Mouse (Mus musculus) ovary, adult 18-20 months (tissue): ENCODE results near the gene Zfp784.

Experiments used
- DNase-seq: peaks from one replicate; pipeline ENCODE4 v3.0.0; 2022; ENCODE audit warnings: low spot score, mixed read lengths

The Zfp784 gene

GRCm38 (mm10) chr7:5057804-5058203, 19.6 kb upstream of the Zfp784 start:
- no peak for DNase-seq

- DNase-seq = no peak
Measured at GRCm38 (mm10) chr7:5057381-5057780, 19.1 kb upstream of the Zfp784 start.

GRCm38 (mm10) chr7:5056651-5057263, 18.5 kb upstream of the Zfp784 start:
- DNase-seq = no peak

GRCm38 (mm10) chr7:5053456-5054179, 15.4 kb upstream of the Zfp784 start:
- DNase-seq = no peak

- DNase-seq = no peak
Measured at GRCm38 (mm10) chr7:5052931-5053343, 14.7 kb upstream of the Zfp784 start.

- DNase-seq = no peak
Measured at GRCm38 (mm10) chr7:5052438-5052837, 14.2 kb upstream of the Zfp784 start.

GRCm38 (mm10) chr7:5051193-5052192, 13.2 kb upstream of the Zfp784 start, which contains the start of gene Zfp580:
Gene Zfp580, plus strand, starts transcription at chr7:5051538.
- DNase-seq = peak; percentile 50

- no peak for DNase-seq
Measured at GRCm38 (mm10) chr7:5047313-5047712, 9.1 kb upstream of the Zfp784 start.

- DNase-seq = no peak
Measured at GRCm38 (mm10) chr7:5046112-5046511, 7.9 kb upstream of the Zfp784 start.

- no peak for DNase-seq
Measured at GRCm38 (mm10) chr7:5044981-5045380, 6.7 kb upstream of the Zfp784 start.

- DNase-seq = no peak
Measured at GRCm38 (mm10) chr7:5038940-5039339, 694 bp upstream of the Zfp784 start.

- DNase-seq = no peak
Measured at GRCm38 (mm10) chr7:5037467-5037866, 779 bp downstream of the Zfp784 start.

GRCm38 (mm10) chr7:5037026-5037425, 1.2 kb downstream of the Zfp784 start:
- DNase-seq = no peak

- no peak for DNase-seq
Measured at GRCm38 (mm10) chr7:5036136-5036535, 2.1 kb downstream of the Zfp784 start.

- no peak for DNase-seq
Measured at GRCm38 (mm10) chr7:5035628-5036027, 2.6 kb downstream of the Zfp784 start.

- DNase-seq = no peak
Measured at GRCm38 (mm10) chr7:5033818-5034217, 4.4 kb downstream of the Zfp784 start, which contains the start of gene 4632433K11Rik. Gene 4632433K11Rik, plus strand, starts transcription at chr7:5034118.

GRCm38 (mm10) chr7:5031496-5031895, 6.8 kb downstream of the Zfp784 start:
- no peak for DNase-seq

GRCm38 (mm10) chr7:5030554-5031275, 7.5 kb downstream of the Zfp784 start:
- no peak for DNase-seq

GRCm38 (mm10) chr7:5029946-5030345, 8.3 kb downstream of the Zfp784 start:
- no peak for DNase-seq

- DNase-seq = no peak
Measured at GRCm38 (mm10) chr7:5029543-5029942, 8.7 kb downstream of the Zfp784 start.

GRCm38 (mm10) chr7:5021197-5021596, 17.0 kb downstream of the Zfp784 start:
- DNase-seq = no peak

GRCm38 (mm10) chr7:5020685-5021084, 17.6 kb downstream of the Zfp784 start:
- DNase-seq = no peak
